Mouse (Mus musculus) embryonic fibroblast, embryonic 13.5 days (primary cell): ENCODE data around the gene Anks6.

Experiments
- CTCF ChIP-seq: IDR thresholded peaks from 2 replicates; pipeline ENCODE4 v1.5.1; 2011; ENCODE audit warnings: mild to moderate bottlenecking, control low read depth, low read length, moderate library complexity, borderline replicate concordance; ENCODE audit not compliant: insufficient read depth
- POLR2A ChIP-seq: IDR thresholded peaks from 2 replicates; pipeline ENCODE4 v1.6.1; 2011; ENCODE audit warnings: low read depth, mild to moderate bottlenecking, control low read depth, low read length, moderate library complexity

DNA sequence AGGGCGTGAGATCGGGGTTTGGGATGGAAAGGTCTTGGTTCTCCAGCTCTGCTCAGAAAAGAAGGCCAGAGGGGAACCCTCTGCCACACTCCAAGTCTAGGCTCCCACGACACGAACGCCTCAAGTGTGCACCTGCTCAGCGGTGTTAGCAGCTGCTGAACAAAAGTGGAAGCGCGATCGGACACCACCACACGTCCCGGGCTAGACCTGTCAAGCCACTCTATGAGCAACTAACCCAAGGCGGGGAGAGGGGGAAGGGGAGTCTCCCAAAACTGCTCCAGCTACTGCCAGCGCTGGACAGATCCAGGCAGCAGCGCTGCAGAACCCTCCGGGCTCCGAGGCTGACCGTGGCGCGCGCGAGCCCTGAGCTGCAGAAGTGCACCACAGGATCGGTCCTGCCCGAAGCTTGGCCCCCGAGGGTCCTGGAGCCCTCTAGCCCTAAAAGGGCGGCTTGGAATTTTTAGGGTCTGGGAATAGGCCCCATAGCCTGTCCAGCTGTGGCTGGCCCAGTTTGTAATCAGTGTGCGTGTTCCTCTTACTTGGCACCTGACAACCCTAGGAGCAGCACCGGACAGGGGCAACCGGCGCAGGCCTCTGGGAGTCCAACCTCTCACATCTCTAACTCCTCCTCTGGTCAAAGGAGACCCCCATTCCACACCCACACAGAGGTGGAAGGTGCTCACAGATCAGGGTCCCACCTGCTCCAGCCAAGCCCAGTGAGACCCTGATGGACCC lies 66.8 kb downstream of the Anks6 start:
- TF ChIP-seq CTCF: no peak
- TF ChIP-seq POLR2A: no peak
